25 mouse cellular contexts compared by ENCODE assay signal in the genomic region with DNA sequence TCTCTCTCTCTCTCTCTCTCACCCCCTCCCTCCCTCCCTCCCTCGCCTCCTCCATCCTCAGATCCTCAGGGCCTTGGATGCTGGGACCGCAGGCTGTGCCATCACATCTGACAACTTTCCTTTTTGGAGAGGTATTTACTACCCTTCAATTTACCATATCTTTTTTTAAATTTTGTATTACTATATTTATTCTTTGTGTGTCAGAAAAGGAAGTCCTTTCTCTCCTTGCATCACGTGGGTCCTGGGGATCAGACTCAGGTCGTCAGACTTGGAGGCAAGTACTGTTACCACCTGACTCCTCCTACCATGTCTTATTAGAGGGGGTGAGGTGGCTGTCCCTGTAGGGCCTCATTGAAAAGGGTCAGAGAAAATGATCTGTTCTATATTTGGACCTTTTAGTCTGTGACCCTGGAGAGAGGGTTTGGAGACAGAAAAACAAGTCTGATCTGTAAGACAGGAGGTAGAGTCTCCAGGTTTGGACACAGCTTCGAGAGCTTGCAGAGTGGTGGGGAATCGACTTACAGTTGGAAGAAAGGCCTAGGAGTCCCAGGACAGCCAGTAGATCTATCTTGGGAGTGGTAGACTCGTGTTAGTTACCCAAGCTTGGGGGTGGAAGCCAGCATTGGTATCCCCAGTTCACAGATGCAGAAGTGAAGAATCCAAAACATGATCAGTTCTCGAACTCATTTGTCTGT. TPM values are rescaled to one million over a fixed set of nuclear protein-coding genes. Genes with fewer than 3 reads are reported as not detected.
A peak's percentile ranks its signal among the peaks of the same experiment; 100 is the strongest.
DNase-seq lines count a peak whose midpoint lies in the region; ATAC-seq lines count a peak whose summit lies in the region.
"Had no signal": no experiment of that assay in that cellular context is flagged by ENCODE, and none has a peak within 500 bp of the region (broad histone marks: within the 10 kb centered on the region; RNA-seq: fewer than 3 reads in every experiment).

No protein-coding gene starts in this region.

- DNase-seq in gastrocnemius, adult 18-20 months (ENCODE audit: low spot score), result peak; percentile 55
- no peak for DNase-seq in gastrocnemius, postnatal 36 days
- peak; percentile 27 for DNase-seq in gastrocnemius, postnatal 25 days
- DNase-seq in gastrocnemius, postnatal 10 days, result no peak
- DNase-seq in heart, adult 8-10 months (ENCODE audit: low spot score), result no peak
- peak; percentile 74 for DNase-seq in A20 (ENCODE audit: low read depth, low spot score)
- DNase-seq in liver, embryonic 11.5 days (ENCODE audit: low spot score), result no peak
- DNase-seq: adrenal gland, adult 2 months; adrenal gland, postnatal 14 days; B cell, adult 2 months; cerebellum, adult 11 months; cerebellum, adult 9-11 months; forebrain, postnatal 0 days; heart, postnatal 14 days; heart, postnatal 4 days; kidney, adult 18-20 months had no signal

- H3K9ac ChIP-seq in heart, embryonic 13.5 days, result 0 out of 2 replicates have a peak overlapping the region, but pooled peaks have one; percentile 42
- no peak overlapping the region for H3K9ac ChIP-seq in liver, embryonic 11.5 days (ENCODE audit: low read depth, low read length)
- H3K9ac ChIP-seq: embryonic facial prominence, embryonic 12.5 days; embryonic facial prominence, embryonic 15.5 days; heart, embryonic 15.5 days had no signal

- no peak for ATAC-seq in heart, embryonic 13.5 days (ENCODE audit: extremely low read depth, insufficient number of reproducible peaks, low FRiP score, low TSS enrichment)
- no peak for ATAC-seq in liver, embryonic 11.5 days (replicated peaks; ENCODE audit: low FRiP score)
- ATAC-seq: forebrain, embryonic 14.5 days; forebrain, postnatal 0 days; hindbrain, postnatal 0 days; inflammation-experienced regulatory T-cells, adult 6 months had no signal

- no peaks in the 10 kb centered on the region for H3K36me3 ChIP-seq in heart, embryonic 13.5 days
- no peaks in the 10 kb centered on the region for H3K36me3 ChIP-seq in liver, embryonic 11.5 days (ENCODE audit: control insufficient read depth, insufficient read depth, low read length)
- H3K36me3 ChIP-seq: embryonic facial prominence, embryonic 12.5 days; embryonic facial prominence, embryonic 15.5 days; G1E; heart, embryonic 15.5 days had no signal

- H3K4me2 ChIP-seq in heart, embryonic 13.5 days, result no peak overlapping the region
- H3K4me2 ChIP-seq in liver, embryonic 11.5 days, result no peak overlapping the region
- H3K4me2 ChIP-seq: embryonic facial prominence, embryonic 15.5 days had no signal

- H3K4me3 ChIP-seq in heart, embryonic 13.5 days, result no peak overlapping the region
- H3K4me3 ChIP-seq in liver, embryonic 11.5 days (ENCODE audit: low read depth, low read length), result no peak overlapping the region
- H3K4me3 ChIP-seq: embryonic facial prominence, embryonic 12.5 days; embryonic facial prominence, embryonic 15.5 days; heart, embryonic 15.5 days had no signal

- WGBS in heart, embryonic 13.5 days, result 65% methylated on average over 8 of the region's 8 CpGs
- 72% methylated on average over 8 of the region's 8 CpGs for WGBS in liver, embryonic 11.5 days

- H3K27me3 ChIP-seq in heart, embryonic 13.5 days (replicated peaks), result peaks cover 4% of the 10 kb centered on the region; the same call in 1 of the 2 replicates
- no peaks in the 10 kb centered on the region for H3K27me3 ChIP-seq in liver, embryonic 11.5 days (replicated peaks; ENCODE audit: control insufficient read depth, insufficient read depth, low read length)
- H3K27me3 ChIP-seq: embryonic facial prominence, embryonic 12.5 days; embryonic facial prominence, embryonic 15.5 days; heart, embryonic 15.5 days had no signal

- no peaks in the 10 kb centered on the region for H3K9me3 ChIP-seq in heart, embryonic 13.5 days
- no peaks in the 10 kb centered on the region for H3K9me3 ChIP-seq in liver, embryonic 11.5 days (ENCODE audit: control insufficient read depth, low read length)
- H3K9me3 ChIP-seq: embryonic facial prominence, embryonic 12.5 days; embryonic facial prominence, embryonic 15.5 days; heart, embryonic 15.5 days had no signal

- no peak overlapping the region for H3K27ac ChIP-seq in heart, embryonic 13.5 days (replicated peaks)
- H3K27ac ChIP-seq in liver, embryonic 11.5 days (ENCODE audit: low read depth, low read length), result no peak overlapping the region
- H3K27ac ChIP-seq: embryonic facial prominence, embryonic 12.5 days; embryonic facial prominence, embryonic 15.5 days; heart, embryonic 15.5 days; hindbrain, embryonic 14.5 days; hindbrain, postnatal 0 days had no signal

- peaks cover 15% of the 10 kb centered on the region for H3K4me1 ChIP-seq in heart, embryonic 13.5 days
- no peaks in the 10 kb centered on the region for H3K4me1 ChIP-seq in liver, embryonic 11.5 days (replicated peaks; ENCODE audit: control insufficient read depth, insufficient read depth, low read length)

- intact Hi-C loops in gastrocnemius, postnatal 36 days (cut with DNase I), result no loop called here

RNA-seq across cellular contexts. Expression of a gene that starts 36.4 kb away (rescaled TPM):
- total RNA-seq in gastrocnemius, adult 18-20 months (2021), result 10 to 100 TPM; 29.4 to 30.3 TPM
- 10 to 100 TPM; 22.4 to 24.0 TPM for total RNA-seq in gastrocnemius, postnatal 36 days (2021)
- 10 to 100 TPM; 20.5 to 25.2 TPM for total RNA-seq in gastrocnemius, postnatal 25 days (2021)
- total RNA-seq in gastrocnemius, postnatal 10 days (2021), result 10 to 100 TPM; 35.3 to 41.8 TPM
- 30.1 and 33.9 TPM in 2 replicates for polyA plus RNA-seq in heart, embryonic 13.5 days (2015; fragmentation: Nextera tagmentation; extraction: Ambion mirVana)
- 10 to 100 TPM; 14.2 to 25.3 (median 16.6) TPM for total RNA-seq in heart, adult 8-10 months (2022)
- 42.2 and 45.9 TPM in 2 replicates for polyA plus RNA-seq in liver, embryonic 11.5 days (2014; fragmentation: Nextera tagmentation; extraction: Ambion mirVana)

RNA-seq across cellular contexts. Expression of a gene that starts 47.6 kb away (rescaled TPM):
- total RNA-seq in gastrocnemius, adult 18-20 months (2021), result under 1 TPM in 1 of 2 experiments, not detected in 1; 0.14 TPM
- 1 to 10 TPM in 1 of 2 experiments, under 1 TPM in 1; 0.49 to 1.5 TPM for total RNA-seq in gastrocnemius, postnatal 36 days (2021)
- total RNA-seq in gastrocnemius, postnatal 25 days (2021), result 1 to 10 TPM in 1 of 2 experiments, under 1 TPM in 1; 0.33 to 1.3 TPM
- total RNA-seq in gastrocnemius, postnatal 10 days (2021), result 1 to 10 TPM; 3.1 to 8.2 TPM
- polyA plus RNA-seq in heart, embryonic 13.5 days (2015; fragmentation: Nextera tagmentation; extraction: Ambion mirVana), result 40.9 and 44.5 TPM in 2 replicates
- total RNA-seq in heart, adult 8-10 months (2022), result 1 to 10 TPM in 3 of 4 experiments, under 1 TPM in 1; 0.95 to 2.2 (median 1.7) TPM
- polyA plus RNA-seq in liver, embryonic 11.5 days (2014; fragmentation: Nextera tagmentation; extraction: Ambion mirVana), result 191 and 205 TPM in 2 replicates

Comparison
In these comparisons a context has a peak if more than half of its experiments do, and no peak if none do; other contexts are left out.
1. DNase-seq: peak in gastrocnemius, adult 18-20 months (single experiment), gastrocnemius, postnatal 25 days (single experiment) and A20 (single experiment); none in gastrocnemius, postnatal 36 days (0 of 2), gastrocnemius, postnatal 10 days (single experiment), heart, adult 8-10 months (single experiment) and liver, embryonic 11.5 days (single experiment).